Mouse (Mus musculus) neural tube, embryonic 11.5 days (tissue): ENCODE measurements at regions not wholly inside any gene's neighbourhood (a gene's known extent, or its start where the extent isn't known, plus 50 kb on each side); places are given as distances from the start of the nearest gene placed in this dataset.

Experiments
- ATAC-seq: fragments of 200-750 bp; cut with Nextera tagmentation; 2 replicates; pipeline ENCODE4 v1.8.0; 2017; ENCODE audit warnings: moderate number of reproducible peaks, mild to moderate bottlenecking, moderate TSS enrichment, moderate library complexity; ENCODE audit not compliant: insufficient read depth, low FRiP score, low TSS enrichment
- DNase-seq: peaks from one replicate; pipeline ENCODE4 v3.0.0-alpha.2; 2015; ENCODE audit warnings: low spot score
- H3K27ac ChIP-seq: fragments of 300-500 bp; sonication (generic); 2 replicates; pipeline ENCODE4 v1.5.1; 2014; ENCODE audit warnings: low read depth, mild to moderate bottlenecking, low read length
- H3K27me3 ChIP-seq: fragments of 300-500 bp; sonication (generic); 2 replicates; pipeline ENCODE4 v1.6.1; 2014; ENCODE audit warnings: mild to moderate bottlenecking, low read length, mixed read lengths; ENCODE audit not compliant: control insufficient read depth, insufficient read depth
- H3K36me3 ChIP-seq: fragments of 300-500 bp; sonication (generic); 2 replicates; pipeline ENCODE4 v1.6.1; 2014; ENCODE audit warnings: mild to moderate bottlenecking, low read length, moderate library complexity, mixed read lengths; ENCODE audit not compliant: control insufficient read depth, insufficient read depth
- H3K4me1 ChIP-seq: fragments of 300-500 bp; sonication (generic); 2 replicates; pipeline ENCODE4 v1.6.1; 2014; ENCODE audit warnings: low read length, mixed read lengths; ENCODE audit not compliant: control insufficient read depth, insufficient read depth
- H3K4me2 ChIP-seq: fragments of 300-500 bp; sonication (generic); 2 replicates; pipeline ENCODE4 v1.6.1; 2014; ENCODE audit warnings: low read depth, mild to moderate bottlenecking, moderate library complexity
- H3K4me3 ChIP-seq: fragments of 300-500 bp; sonication (generic); 2 replicates; pipeline ENCODE4 v1.5.1; 2014; ENCODE audit warnings: low read depth, low read length
- H3K9ac ChIP-seq: fragments of 300-500 bp; sonication (generic); 2 replicates; pipeline ENCODE4 v1.6.1; 2014; ENCODE audit warnings: mild to moderate bottlenecking, low read length
- H3K9me3 ChIP-seq: fragments of 300-500 bp; sonication (generic); 2 replicates; pipeline ENCODE4 v1.6.1; 2016; ENCODE audit warnings: low read length; ENCODE audit not compliant: control insufficient read depth
- WGBS: fragments of 180-500 bp; shearing (Covaris S2); extraction: QIAGEN DNeasy Blood & Tissue Kit; methylation state at CpG from one replicate; pipeline ENCODE4 v1.1.7; 2014; 5-methylcytosine and 5-hydroxymethylcytosine counted together
- microRNA counts: library from miRNA; unstranded; fragments of <30 nt; microRNA quantifications from one replicate; lab custom pipeline; 2015
- microRNA-seq: library from miRNA; unstranded; fragments of <30 nt; microRNA quantifications from one replicate; pipeline ENCODE4, GENCODE M21; 2016

DNA sequence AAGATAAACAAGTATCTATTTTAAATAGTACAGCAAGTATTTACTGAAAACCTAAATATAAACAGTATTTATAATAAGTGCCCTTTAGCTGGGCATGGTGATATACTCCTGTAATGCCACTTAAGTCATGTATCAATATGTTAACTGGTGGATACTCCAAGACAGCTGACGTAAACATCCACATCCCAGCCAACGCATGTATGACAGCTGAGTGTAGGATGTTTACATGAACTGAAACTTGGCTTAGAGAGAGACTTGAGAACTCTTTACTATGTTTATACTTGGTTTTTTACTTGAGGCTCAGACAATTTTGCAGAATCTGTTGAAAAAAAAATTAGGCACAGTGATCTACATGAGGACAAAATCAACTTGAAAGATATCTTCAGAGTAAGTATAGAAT, 1836.6 kb upstream of the Lrrc6 start:
- no peak overlapping the region for H3K4me2 ChIP-seq
- no peak for ATAC-seq
- no peak overlapping the region for H3K4me3 ChIP-seq
- no peaks in the 10 kb centered on the region for H3K9me3 ChIP-seq
- DNase-seq = no peak
- no peak overlapping the region for H3K9ac ChIP-seq
- 92% methylated on average over 2 of the region's 2 CpGs for WGBS
- no peaks in the 10 kb centered on the region for H3K36me3 ChIP-seq
- H3K27ac ChIP-seq = no peak overlapping the region
- H3K4me1 ChIP-seq = no peaks in the 10 kb centered on the region
- H3K27me3 ChIP-seq = no peaks in the 10 kb centered on the region

DNA sequence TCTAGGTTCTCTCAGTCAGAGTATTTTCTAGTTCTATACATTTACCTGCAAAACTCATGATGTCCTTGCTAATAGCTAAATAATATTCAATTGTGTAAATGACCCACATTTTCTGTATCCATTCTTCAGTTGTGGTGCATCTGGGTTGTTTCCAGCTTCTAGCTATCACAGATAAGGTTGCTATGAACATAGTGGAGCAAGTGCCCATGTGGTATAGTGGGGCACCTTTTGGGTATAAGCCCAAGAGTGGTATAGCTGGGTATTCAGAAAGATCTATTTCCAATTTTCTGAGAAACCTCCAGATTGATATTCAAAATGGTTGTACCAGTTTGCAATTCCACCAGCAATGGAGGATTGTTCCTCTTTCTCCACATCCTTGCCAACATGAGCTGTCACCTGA, 1835.1 kb upstream of the Lrrc6 start:
- Histone ChIP-seq H3K4me2 (no peak overlapping the region), H3K27ac (no peak overlapping the region), H3K36me3 (no peaks in the 10 kb centered on the region), H3K27me3 (no peaks in the 10 kb centered on the region), H3K9ac (no peak overlapping the region), H3K4me1 (no peaks in the 10 kb centered on the region), H3K9me3 (no peaks in the 10 kb centered on the region), H3K4me3 (no peak overlapping the region)
- no peak for DNase-seq
- no peak for ATAC-seq

DNA sequence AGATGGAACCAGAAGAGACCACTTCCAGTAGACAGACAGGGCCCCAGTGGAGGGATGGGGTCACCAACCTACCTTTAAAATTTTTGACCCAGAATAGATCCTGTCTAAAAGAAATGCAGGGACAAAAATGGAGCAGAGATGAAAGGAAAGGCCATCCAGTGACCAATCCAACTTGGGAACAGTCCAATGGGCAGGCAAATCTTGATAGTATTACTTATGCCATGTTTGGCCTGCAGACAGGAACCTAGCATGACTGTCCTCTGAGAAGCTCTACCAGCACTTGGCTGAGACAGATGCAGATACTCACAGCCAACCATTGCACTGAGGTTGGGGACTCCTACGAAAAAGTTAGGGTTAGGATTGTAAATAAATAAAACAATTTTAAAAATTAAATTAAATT, 1815.4 kb upstream of the Lrrc6 start:
- no peaks in the 10 kb centered on the region for H3K4me1 ChIP-seq
- ATAC-seq = no peak
- H3K27ac ChIP-seq = no peak overlapping the region
- no peak overlapping the region for H3K4me3 ChIP-seq
- no peak overlapping the region for H3K9ac ChIP-seq
- no peaks in the 10 kb centered on the region for H3K27me3 ChIP-seq
- H3K36me3 ChIP-seq = no peaks in the 10 kb centered on the region
- no peak for DNase-seq
- no peaks in the 10 kb centered on the region for H3K9me3 ChIP-seq
- WGBS = 79% methylated on average over 1 of the region's 1 CpGs
- H3K4me2 ChIP-seq = no peak overlapping the region

MicroRNAs encoded in the stretch of these regions (microRNA counts, 519-probe panel; counts per million panel counts)
- microRNA mmu-miR-30b (lab: Ali Mortazavi, UCI) = 5,425 counts per million, percentile 93 among the panel's probes with 10 or more counts
- 3,817 counts per million, percentile 73 among the panel's probes with 10 or more counts for microRNA mmu-miR-30d (lab: Ali Mortazavi, UCI)

Small RNAs in the stretch of these regions (microRNA-seq; reads per million reads assigned to microRNA genes)
- gene Mir30b (148 reads per million, percentile 56 among the genes with 10 or more reads in this experiment), gene Mir30d (3,328 reads per million, percentile 88 among the genes with 10 or more reads in this experiment)
